Mouse (Mus musculus) midbrain, embryonic 16.5 days (tissue): ENCODE measurements around the gene Tes3-ps. TPM values are rescaled to one million over a fixed set of nuclear protein-coding genes. Genes with fewer than 3 reads are reported as not detected.

Experiments used
- ATAC-seq: fragments of 200-750 bp; cut with Nextera tagmentation; 2 replicates; pipeline ENCODE4 v1.8.0; 2017; ENCODE audit warnings: moderate TSS enrichment
- H3K27ac ChIP-seq: fragments of 300-500 bp; sonication (generic); 2 replicates; pipeline ENCODE4 v1.5.1; 2014; ENCODE audit warnings: mild to moderate bottlenecking, low read length, mixed read lengths
- H3K27me3 ChIP-seq: fragments of 300-500 bp; sonication (generic); 2 replicates; pipeline ENCODE4 v1.6.1; 2014; ENCODE audit warnings: low read depth, low read length, mixed read lengths; ENCODE audit not compliant: control insufficient read depth, insufficient read depth
- H3K36me3 ChIP-seq: fragments of 300-500 bp; sonication (generic); 2 replicates; pipeline ENCODE4 v1.6.1; 2014; ENCODE audit warnings: mild to moderate bottlenecking, low read length, moderate library complexity, mixed read lengths; ENCODE audit not compliant: control insufficient read depth, insufficient read depth
- H3K4me1 ChIP-seq: fragments of 300-500 bp; sonication (generic); 2 replicates; pipeline ENCODE4 v1.6.1; 2014; ENCODE audit warnings: mild to moderate bottlenecking, low read length, mixed read lengths; ENCODE audit not compliant: control insufficient read depth, insufficient read depth
- H3K4me2 ChIP-seq: fragments of 300-500 bp; sonication (generic); 2 replicates; pipeline ENCODE4 v1.6.1; 2014; ENCODE audit warnings: mild to moderate bottlenecking, low read length, mixed read lengths
- H3K4me3 ChIP-seq: fragments of 300-500 bp; sonication (generic); 2 replicates; pipeline ENCODE4 v1.5.1; 2014; ENCODE audit warnings: low read depth, mild to moderate bottlenecking, low read length, moderate library complexity, mixed read lengths
- H3K9ac ChIP-seq: fragments of 300-500 bp; sonication (generic); 2 replicates; pipeline ENCODE4 v1.6.1; 2014; ENCODE audit warnings: low read depth, low read length, mixed read lengths
- H3K9me3 ChIP-seq: fragments of 300-500 bp; sonication (generic); replicated peaks from 2 replicates; pipeline ENCODE4 v1.6.1; 2014; ENCODE audit warnings: mild to moderate bottlenecking, low read length, mixed read lengths; ENCODE audit not compliant: control insufficient read depth, poor library complexity, severe bottlenecking
- WGBS: fragments of 180-500 bp; shearing (Covaris S2); extraction: QIAGEN DNeasy Blood & Tissue Kit; methylation state at CpG from one replicate; pipeline ENCODE4 v1.1.7; 2014; 5-methylcytosine and 5-hydroxymethylcytosine counted together
- polyA plus RNA-seq: library from polyadenylated mRNA; unstranded; fragments of >200 nt; fragmentation: Nextera tagmentation; extraction: Ambion mirVana; gene quantifications from 2 replicates; pipeline ENCODE4 v1.2.1, GENCODE M21; 2015

Tes3-ps gene
- 0.53 and 0.55 TPM in 2 replicates for polyA plus RNA-seq

- Histone ChIP-seq H3K4me1 (no peaks in the 10 kb centered on the region), H3K9me3 (no peaks in the 10 kb centered on the region), H3K27me3 (no peaks in the 10 kb centered on the region), H3K9ac (no peak within 1 kb of the TSS), H3K4me3 (no peak within 1 kb of the TSS), H3K36me3 (no peaks in the 10 kb centered on the region), H3K4me2 (no peak within 1 kb of the TSS), H3K27ac (no peak within 1 kb of the TSS)
- ATAC-seq: no peak
- 79% methylated on average over 6 of the region's 6 CpGs for WGBS
These were observed at the start of gene Tes3-ps for GRCm38 (mm10) chr13:49492376-49493368. Gene Tes3-ps (plus strand): TSS chr13:49493318.

GRCm38 (mm10) chr13:49444451-49444850 lies 48.7 kb upstream of the Tes3-ps start:
- 96% methylated on average over 6 of the region's 6 CpGs for WGBS
- no peak for ATAC-seq
- no peak overlapping the region for H3K9ac ChIP-seq

GRCm38 (mm10) chr13:49449318-49449749 lies 43.8 kb upstream of the Tes3-ps start:
- 38% methylated on average over 5 of the region's 5 CpGs for WGBS
- ATAC-seq: peak; percentile 89
- H3K4me1 ChIP-seq: no peaks in the 10 kb centered on the region
- H3K9ac ChIP-seq: no peak overlapping the region
- H3K27me3 ChIP-seq: no peaks in the 10 kb centered on the region
- H3K9me3 ChIP-seq: no peaks in the 10 kb centered on the region
- H3K4me3 ChIP-seq: no peak overlapping the region
- H3K36me3 ChIP-seq: 0 out of 2 replicates have a peak, but pooled peaks cover 6% of the 10 kb centered on the region
- H3K27ac ChIP-seq: no peak overlapping the region
- H3K4me2 ChIP-seq: no peak overlapping the region

More at GRCm38 (mm10) chr13:49444451-49444850, 48.7 kb upstream of the Tes3-ps start:
- Histone ChIP-seq H3K4me2 (no peak overlapping the region), H3K27me3 (no peaks in the 10 kb centered on the region), H3K36me3 (peaks cover 12% of the 10 kb centered on the region), H3K4me1 (no peaks in the 10 kb centered on the region), H3K4me3 (no peak overlapping the region), H3K9me3 (no peaks in the 10 kb centered on the region), H3K27ac (no peak overlapping the region)

- WGBS: 93% methylated on average over 4 of the region's 4 CpGs
- Histone ChIP-seq H3K36me3 (peaks cover 27% of the 10 kb centered on the region), H3K27ac (no peak overlapping the region)
These were observed 32.8 kb upstream of the Tes3-ps start for GRCm38 (mm10) chr13:49460276-49460675.

GRCm38 (mm10) chr13:49460692-49461414 lies 32.3 kb upstream of the Tes3-ps start:
- Histone ChIP-seq H3K36me3 (peaks cover 27% of the 10 kb centered on the region), H3K9ac (no peak overlapping the region), H3K4me3 (no peak overlapping the region), H3K9me3 (no peaks in the 10 kb centered on the region), H3K27me3 (no peaks in the 10 kb centered on the region), H3K27ac (no peak overlapping the region), H3K4me2 (no peak overlapping the region), H3K4me1 (no peaks in the 10 kb centered on the region)
- 83% methylated on average over 5 of the region's 5 CpGs for WGBS
- ATAC-seq: no peak

More at GRCm38 (mm10) chr13:49460276-49460675, 32.8 kb upstream of the Tes3-ps start:
- Histone ChIP-seq H3K4me1 (no peaks in the 10 kb centered on the region), H3K9ac (no peak overlapping the region), H3K4me3 (no peak overlapping the region), H3K27me3 (no peaks in the 10 kb centered on the region), H3K4me2 (no peak overlapping the region), H3K9me3 (no peaks in the 10 kb centered on the region)
- ATAC-seq: no peak

- H3K4me1 ChIP-seq: no peaks in the 10 kb centered on the region
- H3K4me2 ChIP-seq: no peak overlapping the region
- H3K36me3 ChIP-seq: peaks cover 27% of the 10 kb centered on the region
- 86% methylated on average over 15 of the region's 15 CpGs for WGBS
- no peak overlapping the region for H3K9ac ChIP-seq
- no peak for ATAC-seq
- no peaks in the 10 kb centered on the region for H3K9me3 ChIP-seq
- no peak overlapping the region for H3K27ac ChIP-seq
- H3K4me3 ChIP-seq: no peak overlapping the region
- no peaks in the 10 kb centered on the region for H3K27me3 ChIP-seq
These were observed 31.5 kb upstream of the Tes3-ps start for GRCm38 (mm10) chr13:49461458-49462132.

GRCm38 (mm10) chr13:49462921-49463320 lies 30.2 kb upstream of the Tes3-ps start:
- no peak for ATAC-seq
- no peak overlapping the region for H3K4me2 ChIP-seq
- no peak overlapping the region for H3K27ac ChIP-seq
- H3K27me3 ChIP-seq: no peaks in the 10 kb centered on the region
- 99% methylated on average over 2 of the region's 2 CpGs for WGBS
- H3K36me3 ChIP-seq: peaks cover 27% of the 10 kb centered on the region
- H3K9ac ChIP-seq: no peak overlapping the region
- H3K4me1 ChIP-seq: no peaks in the 10 kb centered on the region
- H3K4me3 ChIP-seq: no peak overlapping the region
- no peaks in the 10 kb centered on the region for H3K9me3 ChIP-seq

GRCm38 (mm10) chr13:49465875-49466274 lies 27.2 kb upstream of the Tes3-ps start:
- Histone ChIP-seq H3K36me3 (peaks cover 24% of the 10 kb centered on the region), H3K9ac (no peak overlapping the region), H3K4me1 (no peaks in the 10 kb centered on the region), H3K27ac (no peak overlapping the region), H3K27me3 (no peaks in the 10 kb centered on the region), H3K4me2 (no peak overlapping the region), H3K4me3 (no peak overlapping the region), H3K9me3 (no peaks in the 10 kb centered on the region)
- 93% methylated on average over 4 of the region's 4 CpGs for WGBS
- no peak for ATAC-seq
